15 mouse cellular contexts compared by ENCODE assay signal in genomic region chr16:38106542-38106941, GRCm38 (mm10).
"Had no signal": no experiment of that assay in that cellular context is flagged by ENCODE, and none has a peak within 500 bp of the region (broad histone marks: within the 10 kb centered on the region; RNA-seq: fewer than 3 reads in every experiment).

No protein-coding gene starts in this region.

- H3K27me3 ChIP-seq: limb, embryonic 15.5 days; liver, embryonic 12.5 days; neural tube, embryonic 15.5 days had no signal

- H3K4me1 ChIP-seq: limb, embryonic 15.5 days had no signal

- H3K9ac ChIP-seq: limb, embryonic 15.5 days; liver, embryonic 12.5 days; neural tube, embryonic 15.5 days had no signal

- H3K9me3 ChIP-seq: limb, embryonic 15.5 days; liver, embryonic 12.5 days; midbrain, embryonic 10.5 days; neural tube, embryonic 15.5 days had no signal

- H3K4me2 ChIP-seq: limb, embryonic 15.5 days; liver, embryonic 12.5 days; neural tube, embryonic 15.5 days had no signal

- H3K27ac ChIP-seq: limb, embryonic 15.5 days; liver, embryonic 12.5 days; midbrain, embryonic 10.5 days; neural tube, embryonic 15.5 days; stomach, postnatal 0 days had no signal

- DNase-seq: kidney, postnatal 36 days; layer of hippocampus, adult 9-11 months; layer of hippocampus, postnatal 36 days; lung, postnatal 10 days; lung, postnatal 4 days; midbrain, embryonic 14.5 days; right cerebral cortex, adult 18-20 months; right cerebral cortex, postnatal 25 days; thymus, postnatal 4 days had no signal

- ATAC-seq: liver, embryonic 12.5 days had no signal

- H3K4me3 ChIP-seq: limb, embryonic 15.5 days; liver, embryonic 12.5 days; midbrain, embryonic 10.5 days; myocyte; neural tube, embryonic 15.5 days had no signal

- H3K36me3 ChIP-seq: neural tube, embryonic 15.5 days had no signal
